Mouse (Mus musculus) small intestine, adult 2 months (tissue): Measurements from ENCODE around the gene Pon3.

Experiments used
- CTCF ChIP-seq: fragments of 200-500 bp; IDR thresholded peaks from 2 replicates; pipeline ENCODE4 v1.5.1; 2012; ENCODE audit warnings: low read depth, mild to moderate bottlenecking, control low read depth, inconsistent platforms, low read length, moderate library complexity, mixed read lengths; ENCODE audit not compliant: insufficient replicate concordance, insufficient read length; ENCODE audit errors: extremely low read depth
- POLR2A ChIP-seq: fragments of 200-500 bp; IDR thresholded peaks from 2 replicates; pipeline ENCODE4 v1.6.1; 2012; ENCODE audit warnings: low read depth, mild to moderate bottlenecking, control low read depth, inconsistent platforms, low read length, moderate library complexity

DNA sequence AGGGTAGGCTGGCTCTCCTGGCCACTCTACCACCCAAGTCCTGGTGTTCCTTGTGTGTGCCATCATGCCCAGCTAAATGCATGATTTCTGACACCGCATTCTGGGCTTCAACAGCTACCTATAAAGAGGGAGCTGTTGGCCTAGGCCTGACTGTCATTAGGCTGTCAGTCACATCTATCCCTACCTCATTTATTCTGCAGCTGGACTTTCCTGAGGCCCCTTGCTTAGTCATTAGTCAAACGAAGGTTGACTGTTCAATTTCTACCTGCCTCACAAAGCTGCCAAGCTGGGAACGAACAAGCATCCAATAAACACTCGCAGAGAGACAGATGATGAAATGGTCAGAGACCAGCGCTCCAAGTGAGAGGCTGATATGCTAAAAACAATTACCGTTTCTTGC is 13.6 kb upstream of the Pon3 start:
- TF ChIP-seq CTCF (no peak), POLR2A (no peak)
